Mouse (Mus musculus) liver, embryonic 11.5 days (tissue): ENCODE measurements around the gene Prrg2. TPM values are rescaled to one million over a fixed set of nuclear protein-coding genes. Genes with fewer than 3 reads are reported as not detected.

Experiments used
- ATAC-seq: fragments of 200-750 bp; cut with Nextera tagmentation; replicated peaks from 2 replicates; pipeline ENCODE4 v1.8.0; 2017; ENCODE audit warnings: moderate number of reproducible peaks, mild to moderate bottlenecking, moderate TSS enrichment, moderate library complexity; ENCODE audit not compliant: low FRiP score
- DNase-seq: peaks from one replicate; pipeline ENCODE4 v3.0.0-alpha.2; 2017; ENCODE audit warnings: low spot score
- H3K27ac ChIP-seq: fragments of 300-500 bp; sonication (generic); 2 replicates; pipeline ENCODE4 v1.5.1; 2014; ENCODE audit warnings: mild to moderate bottlenecking, low read depth, low read length, control low read depth
- H3K27me3 ChIP-seq: fragments of 300-500 bp; sonication (generic); replicated peaks from 2 replicates; pipeline ENCODE4 v1.6.1; 2014; ENCODE audit warnings: low read length, mixed read lengths; ENCODE audit not compliant: control insufficient read depth, insufficient read depth
- H3K36me3 ChIP-seq: fragments of 300-500 bp; sonication (generic); 2 replicates; pipeline ENCODE4 v1.6.1; 2014; ENCODE audit warnings: mild to moderate bottlenecking, low read length, moderate library complexity, mixed read lengths; ENCODE audit not compliant: control insufficient read depth, insufficient read depth
- H3K4me1 ChIP-seq: fragments of 300-500 bp; sonication (generic); replicated peaks from 2 replicates; pipeline ENCODE4 v1.6.1; 2014; ENCODE audit warnings: low read length, mixed read lengths; ENCODE audit not compliant: control insufficient read depth, insufficient read depth
- H3K4me2 ChIP-seq: fragments of 300-500 bp; sonication (generic); 2 replicates; pipeline ENCODE4 v1.6.1; 2014; ENCODE audit warnings: mild to moderate bottlenecking, control low read depth, moderate library complexity
- H3K4me3 ChIP-seq: fragments of 300-500 bp; sonication (generic); 2 replicates; pipeline ENCODE4 v1.5.1; 2014; ENCODE audit warnings: low read depth, low read length, control low read depth
- H3K9ac ChIP-seq: fragments of 300-500 bp; sonication (generic); 2 replicates; pipeline ENCODE4 v1.6.1; 2014; ENCODE audit warnings: low read depth, low read length, control low read depth
- H3K9me3 ChIP-seq: fragments of 300-500 bp; sonication (generic); 2 replicates; pipeline ENCODE4 v1.6.1; 2016; ENCODE audit warnings: low read length, inconsistent platforms, mixed read lengths; ENCODE audit not compliant: control insufficient read depth
- WGBS: fragments of 180-500 bp; shearing (Covaris S2); extraction: QIAGEN DNeasy Blood & Tissue Kit; methylation state at CpG from one replicate; pipeline ENCODE4 v1.1.7; 2014; 5-methylcytosine and 5-hydroxymethylcytosine counted together
- microRNA-seq: library from miRNA; unstranded; fragments of <30 nt; microRNA quantifications from one replicate; pipeline ENCODE4, GENCODE M21; 2017; ENCODE audit warnings: borderline number of aligned reads
- polyA plus RNA-seq: library from polyadenylated mRNA; unstranded; fragments of >200 nt; fragmentation: Nextera tagmentation; extraction: Ambion mirVana; gene quantifications from 2 replicates; pipeline ENCODE4 v1.2.1, GENCODE M21; 2014

Gene Prrg2
- polyA plus RNA-seq, 1 experiment from 2014 or later = 12.4 TPM

DNA sequence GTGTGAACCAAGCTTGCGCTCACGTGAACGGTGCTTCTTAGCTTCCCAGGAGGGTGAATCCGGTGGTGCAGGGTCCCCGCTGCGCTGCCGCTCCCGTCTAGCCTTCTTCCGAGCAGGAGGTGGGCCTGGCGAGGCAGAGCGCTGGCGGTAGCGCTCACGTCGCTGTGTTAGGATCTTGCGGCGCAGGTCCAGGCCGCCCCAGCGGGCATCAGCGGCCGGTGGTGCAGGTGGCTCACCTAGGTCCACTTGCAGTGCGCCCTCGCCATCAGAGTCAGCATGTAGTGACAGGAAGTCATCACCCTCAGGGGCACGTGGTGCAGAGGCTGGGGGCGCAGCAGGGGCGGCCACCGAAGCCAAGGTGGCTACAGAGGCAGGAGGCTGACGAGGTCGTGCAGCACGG, 54.6 kb downstream of the Prrg2 start:
- Histone ChIP-seq H3K36me3 (peaks cover 83% of the 10 kb centered on the region), H3K4me3 (no peak overlapping the region), H3K9ac (no peak overlapping the region), H3K27ac (no peak overlapping the region), H3K4me1 (peaks cover 2% of the 10 kb centered on the region; the same call in 1 of the 2 replicates), H3K27me3 (no peaks in the 10 kb centered on the region), H3K4me2 (no peak overlapping the region), H3K9me3 (no peaks in the 10 kb centered on the region)
- DNase-seq (no peak), ATAC-seq (no peak)
- 96% methylated on average over 30 of the region's 30 CpGs for WGBS

DNA sequence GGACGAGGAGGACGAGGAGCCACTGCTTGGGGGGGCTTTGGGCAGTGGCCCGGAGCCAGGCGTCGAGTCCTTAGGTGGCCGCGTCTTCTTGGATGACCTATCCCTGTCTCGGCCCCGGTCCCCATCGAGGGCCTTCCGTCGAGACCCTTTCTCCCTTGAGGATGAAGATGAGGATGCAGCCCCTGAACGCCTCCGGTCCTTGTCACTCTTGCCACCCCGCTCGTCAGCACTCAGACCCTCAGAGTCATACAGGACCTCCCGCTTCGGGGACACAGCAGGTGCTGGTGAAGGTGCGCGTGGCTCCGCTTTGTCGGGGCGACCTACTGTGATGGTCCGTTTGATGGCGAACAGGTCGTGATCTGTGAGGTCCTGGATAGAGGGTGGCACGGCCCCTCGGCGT, 55.3 kb downstream of the Prrg2 start:
- peaks cover 84% of the 10 kb centered on the region for H3K36me3 ChIP-seq
- no peak for ATAC-seq

DNA sequence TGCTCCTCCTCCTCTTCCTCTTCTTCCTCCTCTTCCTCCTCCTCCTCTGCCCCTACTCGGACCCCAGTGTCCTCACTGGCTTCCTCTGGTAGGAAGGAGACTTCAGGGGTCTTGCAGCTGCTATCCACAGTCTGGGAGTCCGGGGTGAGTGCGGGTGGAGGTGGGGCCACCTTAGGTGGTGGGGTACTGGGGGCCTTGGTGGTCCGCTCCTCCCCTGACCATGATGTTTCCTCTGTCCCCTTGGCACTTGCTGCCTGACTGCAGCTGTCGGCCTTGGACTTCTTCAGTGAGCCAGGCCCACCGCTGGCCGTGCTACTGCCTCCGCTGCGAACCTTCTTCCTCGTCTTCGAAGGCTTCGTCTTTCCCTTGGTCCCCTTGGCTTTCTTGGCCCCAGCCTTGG, 56.0 kb downstream of the Prrg2 start:
- no peaks in the 10 kb centered on the region for H3K9me3 ChIP-seq
- H3K27me3 ChIP-seq = no peaks in the 10 kb centered on the region
- WGBS = 88% methylated on average over 12 of the region's 12 CpGs
- ATAC-seq = no peak
- peaks cover 84% of the 10 kb centered on the region for H3K36me3 ChIP-seq
- no peak overlapping the region for H3K4me3 ChIP-seq
- H3K4me1 ChIP-seq = no peaks in the 10 kb centered on the region
- H3K4me2 ChIP-seq = no peak overlapping the region
- no peak overlapping the region for H3K27ac ChIP-seq
- no peak for DNase-seq
- no peak overlapping the region for H3K9ac ChIP-seq

More for the DNA sequence above, 55.3 kb downstream of the Prrg2 start:
- Histone ChIP-seq H3K4me1 (no peaks in the 10 kb centered on the region), H3K27me3 (no peaks in the 10 kb centered on the region), H3K4me3 (no peak overlapping the region), H3K27ac (no peak overlapping the region), H3K4me2 (no peak overlapping the region), H3K9me3 (no peaks in the 10 kb centered on the region), H3K9ac (no peak overlapping the region)
- WGBS = 95% methylated on average over 29 of the region's 29 CpGs
- no peak for DNase-seq

DNA sequence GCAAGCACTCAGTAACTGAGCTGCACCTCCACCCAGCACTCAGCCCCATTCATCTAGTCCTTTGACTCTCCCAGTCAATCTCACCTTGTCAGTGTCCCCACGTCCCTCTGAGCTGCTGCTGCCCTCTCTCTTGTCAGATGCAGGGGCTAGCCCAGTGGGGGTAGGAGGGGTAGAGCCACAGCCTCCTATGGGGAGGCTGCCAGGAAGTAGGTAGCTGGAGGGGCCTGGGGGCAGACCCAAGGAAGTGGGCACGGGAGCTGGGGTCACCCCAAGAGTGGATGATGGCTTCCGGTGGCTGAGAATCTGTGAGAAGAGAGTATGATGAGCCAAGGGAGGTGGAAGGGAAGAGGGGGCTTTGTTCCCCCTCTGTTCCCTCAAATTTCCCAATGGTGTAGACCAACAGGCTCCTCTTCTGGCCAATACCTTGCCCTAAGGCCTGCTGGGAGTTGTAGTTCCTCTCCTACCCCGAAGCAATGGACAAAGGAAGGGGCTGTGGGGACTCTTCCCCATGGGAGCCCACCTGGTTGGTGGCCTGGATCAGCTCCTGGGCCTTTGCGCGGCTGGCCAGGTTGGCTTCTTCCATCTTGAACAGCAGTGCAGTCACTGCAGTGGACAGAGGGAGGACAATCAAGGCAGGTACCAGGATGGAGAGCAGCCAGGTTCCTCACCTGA, 57.0 kb downstream of the Prrg2 start:
- H3K9ac ChIP-seq = no peak overlapping the region
- peaks cover 3% of the 10 kb centered on the region; the same call in 1 of the 2 replicates for H3K4me1 ChIP-seq
- no peak overlapping the region for H3K4me2 ChIP-seq
- peaks cover 91% of the 10 kb centered on the region for H3K36me3 ChIP-seq
- no peaks in the 10 kb centered on the region for H3K9me3 ChIP-seq
- H3K27me3 ChIP-seq = no peaks in the 10 kb centered on the region
- WGBS = 88% methylated on average over 6 of the region's 6 CpGs
- H3K4me3 ChIP-seq = no peak overlapping the region
- H3K27ac ChIP-seq = no peak overlapping the region
- DNase-seq = no peak
- no peak for ATAC-seq

DNA sequence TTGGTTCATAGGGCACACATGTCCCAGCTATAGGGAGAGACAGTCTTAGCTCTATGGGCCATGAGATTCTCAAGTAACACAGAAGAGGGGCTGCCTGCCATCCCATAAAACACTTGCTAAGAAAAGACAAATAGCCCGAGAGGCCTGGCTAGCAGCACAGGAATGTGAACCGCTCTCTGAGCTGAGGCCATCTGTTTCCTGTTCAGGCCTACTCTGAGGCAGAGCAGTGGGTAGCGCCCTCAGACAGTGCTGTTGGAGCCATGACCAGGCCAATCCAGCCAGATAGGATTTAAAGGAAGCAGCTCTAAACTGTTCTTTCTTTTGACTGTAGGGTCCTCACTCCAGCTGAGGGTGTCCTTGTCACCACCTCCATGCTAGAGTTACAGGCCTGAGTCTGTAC, 57.9 kb downstream of the Prrg2 start:
- no peak overlapping the region for H3K4me2 ChIP-seq
- H3K27me3 ChIP-seq = no peaks in the 10 kb centered on the region
- no peak overlapping the region for H3K27ac ChIP-seq
- peaks cover 91% of the 10 kb centered on the region for H3K36me3 ChIP-seq
- ATAC-seq = no peak
- DNase-seq = no peak
- H3K9me3 ChIP-seq = no peaks in the 10 kb centered on the region
- WGBS = 49% methylated on average over 3 of the region's 3 CpGs
- no peak overlapping the region for H3K4me3 ChIP-seq
- H3K9ac ChIP-seq = no peak overlapping the region
- peaks cover 5% of the 10 kb centered on the region for H3K4me1 ChIP-seq

Small RNAs within 50 kb of the gene (microRNA-seq; reads per million reads assigned to microRNA genes)
- gene Mir7054 = 1.4 reads per million

Other genes with a start within 250 kb of the Prrg2 start
- 85.7 and 91.4 TPM in 2 replicates for gene Nup62, start 246.6 kb downstream of the Prrg2 start, polyA plus RNA-seq
- 1.3 and 2.9 TPM in 2 replicates for gene Il4i1, start 246.3 kb downstream of the Prrg2 start, polyA plus RNA-seq
- gene Atf5, start 246.0 kb downstream of the Prrg2 start, polyA plus RNA-seq = 3.9 and 4.2 TPM in 2 replicates
- gene Akt1s1, start 213.7 kb downstream of the Prrg2 start, polyA plus RNA-seq = 46.5 and 53.9 TPM in 2 replicates
- 50.5 and 53.3 TPM in 2 replicates for gene Tbc1d17, start 213.6 kb downstream of the Prrg2 start, polyA plus RNA-seq
- gene Pnkp, start 205.5 kb downstream of the Prrg2 start, polyA plus RNA-seq = 30.9 and 32.5 TPM in 2 replicates
- gene Ptov1, start 192.9 kb downstream of the Prrg2 start, polyA plus RNA-seq = 162 and 164 TPM in 2 replicates
- 66.8 and 72.5 TPM in 2 replicates for gene Med25, start 170.0 kb downstream of the Prrg2 start, polyA plus RNA-seq
- 15.5 and 17.6 TPM in 2 replicates for gene Fuz, start 166.6 kb downstream of the Prrg2 start, polyA plus RNA-seq
- 100 and 111 TPM in 2 replicates for gene Ap2a1, start 133.2 kb downstream of the Prrg2 start, polyA plus RNA-seq
- 0.10 TPM in 1 of 2 replicates, not detected in the other for gene Tsks, start 119.5 kb downstream of the Prrg2 start, polyA plus RNA-seq
- gene Cpt1c, start 87.8 kb downstream of the Prrg2 start, polyA plus RNA-seq = 8.2 and 8.5 TPM in 2 replicates
- 175 and 186 TPM in 2 replicates for gene Prmt1, start 76.1 kb downstream of the Prrg2 start, polyA plus RNA-seq
- 76.2 and 88.4 TPM in 2 replicates for gene Irf3, start 65.0 kb downstream of the Prrg2 start, polyA plus RNA-seq
- 39.6 and 41.1 TPM in 2 replicates for gene Bcl2l12, start 64.0 kb downstream of the Prrg2 start, polyA plus RNA-seq
- 37.5 and 40.1 TPM in 2 replicates for gene Scaf1, start 46.3 kb downstream of the Prrg2 start, polyA plus RNA-seq
- 19.3 and 21.6 TPM in 2 replicates for gene Rras, start 44.7 kb downstream of the Prrg2 start, polyA plus RNA-seq
- gene Prr12, start 9.8 kb downstream of the Prrg2 start, polyA plus RNA-seq = 7.3 and 8.7 TPM in 2 replicates
- gene Nosip, start 248 bp downstream of the Prrg2 start, polyA plus RNA-seq = 60.9 and 63.0 TPM in 2 replicates
- 146 and 163 TPM in 2 replicates for gene Rcn3, start 29.5 kb upstream of the Prrg2 start, polyA plus RNA-seq
- gene Fcgrt, start 41.2 kb upstream of the Prrg2 start, polyA plus RNA-seq = 33.2 and 33.8 TPM in 2 replicates
- 2,085 and 2,209 TPM in 2 replicates for gene Rps11, start 61.8 kb upstream of the Prrg2 start, polyA plus RNA-seq
- 1,710 and 1,879 TPM in 2 replicates for gene Rpl13a, start 66.1 kb upstream of the Prrg2 start, polyA plus RNA-seq
- 0.41 and 1.1 TPM in 2 replicates for gene Gm45713, start 73.6 kb upstream of the Prrg2 start, polyA plus RNA-seq
- 9.7 and 10.5 TPM in 2 replicates for gene Flt3l, start 73.8 kb upstream of the Prrg2 start, polyA plus RNA-seq
- 86.2 and 87.7 TPM in 2 replicates for gene Pih1d1, start 91.6 kb upstream of the Prrg2 start, polyA plus RNA-seq
- 56.0 and 60.6 TPM in 2 replicates for gene Aldh16a1, start 91.9 kb upstream of the Prrg2 start, polyA plus RNA-seq
- gene Slc17a7, start 101.3 kb upstream of the Prrg2 start, polyA plus RNA-seq = 0.57 and 0.74 TPM in 2 replicates
- gene Gfy, start 116.9 kb upstream of the Prrg2 start, polyA plus RNA-seq = not detected in 2 replicates
- not detected in 2 replicates for gene Pth2, start 118.3 kb upstream of the Prrg2 start, polyA plus RNA-seq
- gene Ccdc155, start 142.2 kb upstream of the Prrg2 start, polyA plus RNA-seq = 0.17 and 0.53 TPM in 2 replicates
- 2.8 TPM in 2 replicates for gene Dkkl1, start 149.5 kb upstream of the Prrg2 start, polyA plus RNA-seq
- 69.3 and 75.9 TPM in 2 replicates for gene Tead2, start 153.1 kb upstream of the Prrg2 start, polyA plus RNA-seq
- gene Cd37, start 176.4 kb upstream of the Prrg2 start, polyA plus RNA-seq = 14.4 and 19.5 TPM in 2 replicates
- 0.19 TPM in 1 of 2 replicates, not detected in the other for gene Slc6a16, start 178.4 kb upstream of the Prrg2 start, polyA plus RNA-seq
- not detected in 2 replicates for gene Slc6a21, start 214.8 kb upstream of the Prrg2 start, polyA plus RNA-seq